Mouse (Mus musculus) hematopoietic stem cell, adult 5-6 weeks (primary cell): ENCODE results near the gene Arhgap1. TPM values are rescaled to one million over a fixed set of nuclear protein-coding genes. Genes with fewer than 3 reads are reported as not detected.

ENCODE experiments used
- ATAC-seq, 2 experiments: fragments of 125-278 bp in 1 of 2; replicated peaks in 1 of 2; 2 replicates each; pipeline ENCODE4 v1.8.0; 2016 to 2017; ENCODE audit warnings: inconsistent platforms in 2 of 2, mild to moderate bottlenecking in 2 of 2, moderate number of reproducible peaks in 2 of 2, low read depth in 1 of 2, moderate TSS enrichment in 1 of 2; ENCODE audit not compliant: low FRiP score in 2 of 2, poor library complexity in 2 of 2, severe bottlenecking in 2 of 2, insufficient read depth in 1 of 2, low TSS enrichment in 1 of 2
- total RNA-seq: library from RNA; stranded (forward); fragments of 172-1452, 232-1000 nt; gene quantifications from 2 replicates; pipeline ENCODE4 v1.2.3, GENCODE M21; 2017

Arhgap1 gene
- total RNA-seq, 1 experiment from 2014 or later, result 53.8 TPM

DNA sequence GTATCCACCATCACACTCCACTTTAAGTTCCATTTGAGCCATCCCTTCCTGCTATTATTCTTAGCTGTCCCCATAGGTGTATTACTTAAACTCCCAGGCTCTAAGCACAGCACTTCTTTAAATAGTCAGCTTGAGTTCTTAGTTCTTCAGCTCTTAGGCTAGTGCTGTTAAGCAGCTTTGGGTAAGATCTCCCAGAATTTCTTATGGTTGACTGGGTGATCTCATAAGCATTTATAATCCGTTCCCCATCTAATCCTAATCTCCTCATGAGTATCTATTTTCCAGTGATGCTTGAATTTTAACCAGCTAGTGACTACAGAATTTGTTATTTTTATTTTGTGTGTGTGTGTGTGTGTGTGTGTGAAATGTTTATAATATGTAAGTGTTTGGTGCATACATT, 65.3 kb downstream of the Arhgap1 start:
- ATAC-seq, result no peak

- ATAC-seq, result no peak
These were observed 68.6 kb downstream of the Arhgap1 start for GRCm38 (mm10) chr2:91718276-91718675.

Other genes starting within 250 kb of the Arhgap1 start
- 11.0 and 19.3 TPM in 2 replicates for gene 1110051M20Rik, start 205.2 kb upstream of the Arhgap1 start, total RNA-seq
- 2.3 and 4.7 TPM in 2 replicates for gene Lrp4, start 192.3 kb upstream of the Arhgap1 start, total RNA-seq
- 91.6 and 114 TPM in 2 replicates for gene Ckap5, start 123.1 kb upstream of the Arhgap1 start, total RNA-seq
- gene F2, start 13.4 kb upstream of the Arhgap1 start, total RNA-seq, result 0.30 TPM in 1 of 2 replicates, not detected in the other
- gene Zfp408, start 69 bp upstream of the Arhgap1 start, total RNA-seq, result 8.6 and 12.4 TPM in 2 replicates
- 9.3 and 12.0 TPM in 2 replicates for gene Atg13, start 60.7 kb downstream of the Arhgap1 start, total RNA-seq
- gene Harbi1, start 61.0 kb downstream of the Arhgap1 start, total RNA-seq, result 18.9 and 32.3 TPM in 2 replicates
- 19.8 and 40.4 TPM in 2 replicates for gene Ambra1, start 80.3 kb downstream of the Arhgap1 start, total RNA-seq